10 mouse cellular contexts compared by ENCODE assay signal in the genomic region with DNA sequence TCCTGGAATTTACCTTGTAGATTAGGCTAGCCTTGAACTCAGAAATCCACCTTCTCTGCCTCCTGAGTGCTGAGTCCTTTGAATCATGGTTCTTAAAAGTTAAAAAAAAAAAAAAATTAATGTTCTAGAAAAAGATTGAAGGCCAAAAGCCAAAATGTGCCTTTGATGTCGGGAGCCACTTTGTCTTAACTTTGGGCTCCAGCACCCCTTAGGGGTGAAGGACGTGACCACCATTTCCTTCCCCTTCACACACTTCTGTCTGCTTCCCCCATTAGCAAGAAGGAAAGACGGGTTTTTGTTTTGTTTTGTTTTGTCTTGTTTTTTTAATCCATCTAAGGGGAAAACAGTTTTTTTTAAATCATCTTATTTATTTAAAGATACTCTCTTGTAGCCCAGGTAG. TPM values are rescaled to one million over a fixed set of nuclear protein-coding genes. Genes with fewer than 3 reads are reported as not detected.
A peak's percentile ranks its signal among the peaks of the same experiment; 100 is the strongest.
DNase-seq lines count a peak whose midpoint lies in the region; ATAC-seq and TF ChIP-seq lines count a peak whose summit lies in the region.
"Had no signal": no experiment of that assay in that cellular context is flagged by ENCODE, and none has a peak within 500 bp of the region (broad histone marks: within the 10 kb centered on the region; RNA-seq: fewer than 3 reads in every experiment).

No protein-coding gene starts in this region.

- WGBS in intestine, embryonic 14.5 days, result 89% methylated on average over 3 of the region's 3 CpGs
- 85% methylated on average over 3 of the region's 3 CpGs for WGBS in intestine, postnatal 0 days
- WGBS in heart, postnatal 0 days, result 73% methylated on average over 3 of the region's 3 CpGs
- WGBS in stomach, embryonic 15.5 days, result 70% methylated on average over 3 of the region's 3 CpGs

- DNase-seq in intestine, embryonic 14.5 days (ENCODE audit: low spot score), result no peak
- DNase-seq in testis, postnatal 10 days (ENCODE audit: low spot score), result no peak
- peak; percentile 5 for DNase-seq in heart, postnatal 0 days (ENCODE audit: low spot score)
- DNase-seq in right cerebral cortex, postnatal 14 days, result no peak
- DNase-seq: midbrain, embryonic 14.5 days had no signal

- peaks cover 29% of the 10 kb centered on the region for H3K4me1 ChIP-seq in intestine, embryonic 14.5 days (replicated peaks; ENCODE audit: control insufficient read depth, insufficient read depth, low read length)
- peaks cover 3% of the 10 kb centered on the region; the same call in 1 of the 2 replicates for H3K4me1 ChIP-seq in intestine, postnatal 0 days (replicated peaks; ENCODE audit: control insufficient read depth, insufficient read depth, low read length)
- H3K4me1 ChIP-seq in testis, adult 2 months (ENCODE audit: control insufficient read depth, insufficient read depth, low read length), result peaks cover 16% of the 10 kb centered on the region
- H3K4me1 ChIP-seq in heart, postnatal 0 days (ENCODE audit: control insufficient read depth, insufficient read depth), result peaks cover 45% of the 10 kb centered on the region
- peaks cover 51% of the 10 kb centered on the region for H3K4me1 ChIP-seq in stomach, embryonic 15.5 days

- no peaks in the 10 kb centered on the region for H3K36me3 ChIP-seq in intestine, embryonic 14.5 days (ENCODE audit: control insufficient read depth, insufficient read depth, low read length)
- H3K36me3 ChIP-seq in intestine, postnatal 0 days (ENCODE audit: control insufficient read depth, insufficient read depth), result no peaks in the 10 kb centered on the region
- H3K36me3 ChIP-seq in testis, adult 2 months (ENCODE audit: control insufficient read depth, insufficient read depth, low read length), result no peaks in the 10 kb centered on the region
- no peaks in the 10 kb centered on the region for H3K36me3 ChIP-seq in heart, postnatal 0 days (replicated peaks; ENCODE audit: control insufficient read depth, insufficient read depth, low read length)
- H3K36me3 ChIP-seq in stomach, embryonic 15.5 days, result no peaks in the 10 kb centered on the region
- H3K36me3 ChIP-seq: hindbrain, embryonic 15.5 days had no signal

- no peak for TF ChIP-seq POLR2A in testis, adult 2 months (IDR thresholded peaks at IDR 0.05; ENCODE audit: control insufficient read depth, low read depth, low read length)

- H3K9ac ChIP-seq in intestine, embryonic 14.5 days (ENCODE audit: low read length), result no peak overlapping the region
- H3K9ac ChIP-seq in intestine, postnatal 0 days (ENCODE audit: low read depth, low read length), result no peak overlapping the region
- no peak overlapping the region for H3K9ac ChIP-seq in heart, postnatal 0 days (replicated peaks; ENCODE audit: low read depth, low read length)
- no peak overlapping the region for H3K9ac ChIP-seq in stomach, embryonic 15.5 days
- H3K9ac ChIP-seq: hindbrain, embryonic 15.5 days had no signal

- H3K4me3 ChIP-seq in intestine, embryonic 14.5 days (ENCODE audit: low read depth, low read length), result no peak overlapping the region
- no peak overlapping the region for H3K4me3 ChIP-seq in intestine, postnatal 0 days (ENCODE audit: low read depth, low read length)
- H3K4me3 ChIP-seq in testis, adult 2 months (ENCODE audit: control insufficient read depth, low read depth, low read length), result no peak overlapping the region
- H3K4me3 ChIP-seq in heart, postnatal 0 days (ENCODE audit: low read depth, low read length), result no peak overlapping the region
- H3K4me3 ChIP-seq in stomach, embryonic 15.5 days (replicated peaks), result no peak overlapping the region
- H3K4me3 ChIP-seq: hindbrain, embryonic 15.5 days had no signal

- no peak for ATAC-seq in intestine, embryonic 14.5 days (replicated peaks; ENCODE audit: low FRiP score, low TSS enrichment, low read depth)
- ATAC-seq in intestine, postnatal 0 days, result no peak
- no peak for ATAC-seq in heart, postnatal 0 days (ENCODE audit: insufficient read depth, low read depth)
- no peak for ATAC-seq in stomach, embryonic 15.5 days (ENCODE audit: insufficient read depth, low FRiP score, low read depth)
- ATAC-seq in activated CD4-positive, CD25-positive, alpha-beta regulatory T cell, adult 4 months, result no peak

- no peak for TF ChIP-seq CTCF in intestine, postnatal 0 days (IDR thresholded peaks at IDR 0.05; ENCODE audit: low read depth)
- TF ChIP-seq CTCF in testis, adult 2 months (IDR thresholded peaks at IDR 0.05; ENCODE audit: control insufficient read depth, insufficient read depth, insufficient replicate concordance, low read depth, low read length), result no peak
- no peak for TF ChIP-seq CTCF in heart, postnatal 0 days (IDR thresholded peaks at IDR 0.05; ENCODE audit: low read depth)

- H3K27me3 ChIP-seq in intestine, embryonic 14.5 days (replicated peaks; ENCODE audit: control insufficient read depth, insufficient read depth, low read length), result no peaks in the 10 kb centered on the region
- H3K27me3 ChIP-seq in intestine, postnatal 0 days (replicated peaks; ENCODE audit: control insufficient read depth, insufficient read depth, low read length), result peaks cover 16% of the 10 kb centered on the region
- no peaks in the 10 kb centered on the region for H3K27me3 ChIP-seq in testis, adult 2 months (ENCODE audit: control insufficient read depth, insufficient read depth, low read length)
- no peaks in the 10 kb centered on the region for H3K27me3 ChIP-seq in heart, postnatal 0 days (ENCODE audit: control insufficient read depth, insufficient read depth, low read length)
- no peaks in the 10 kb centered on the region for H3K27me3 ChIP-seq in stomach, embryonic 15.5 days (replicated peaks)
- H3K27me3 ChIP-seq: hindbrain, embryonic 15.5 days had no signal

- H3K4me2 ChIP-seq in intestine, embryonic 14.5 days (ENCODE audit: low read length), result 0 out of 2 replicates have a peak overlapping the region, but pooled peaks have one; percentile 33
- no peak overlapping the region for H3K4me2 ChIP-seq in intestine, postnatal 0 days (replicated peaks; ENCODE audit: low read depth)
- peak overlapping the region; percentile 55; the same call in 1 of the 2 replicates for H3K4me2 ChIP-seq in heart, postnatal 0 days (ENCODE audit: low read depth, low read length)
- H3K4me2 ChIP-seq in stomach, embryonic 15.5 days, result no peak overlapping the region

- TF ChIP-seq EP300 in heart, postnatal 0 days (IDR thresholded peaks at IDR 0.05; ENCODE audit: low read depth), result no peak

- peak overlapping the region; percentile 29; the same call in 1 of the 2 replicates for H3K27ac ChIP-seq in intestine, embryonic 14.5 days (ENCODE audit: low read depth)
- H3K27ac ChIP-seq in intestine, postnatal 0 days (ENCODE audit: low read depth, low read length), result no peak overlapping the region
- H3K27ac ChIP-seq in testis, adult 2 months (ENCODE audit: control insufficient read depth, insufficient read depth, low read depth, low read length), result peak overlapping the region; percentile 63; the same call in 1 of the 2 replicates
- peak overlapping the region; percentile 90 for H3K27ac ChIP-seq in heart, postnatal 0 days (ENCODE audit: low read depth)
- H3K27ac ChIP-seq in stomach, embryonic 15.5 days, result peak overlapping the region; percentile 87

- H3K9me3 ChIP-seq in intestine, embryonic 14.5 days (ENCODE audit: control insufficient read depth, low read length), result no peaks in the 10 kb centered on the region
- H3K9me3 ChIP-seq in intestine, postnatal 0 days (ENCODE audit: control insufficient read depth), result no peaks in the 10 kb centered on the region
- H3K9me3 ChIP-seq in heart, postnatal 0 days (replicated peaks; ENCODE audit: control insufficient read depth, low read length), result no peaks in the 10 kb centered on the region
- H3K9me3 ChIP-seq in stomach, embryonic 15.5 days, result no peaks in the 10 kb centered on the region
- H3K9me3 ChIP-seq: hindbrain, embryonic 15.5 days had no signal

RNA-seq across cellular contexts. Expression of a gene that starts 48.7 kb away (rescaled TPM):
- polyA plus RNA-seq in intestine, embryonic 14.5 days (2014; fragmentation: Nextera tagmentation; extraction: Ambion mirVana), result 16.3 and 18.4 TPM in 2 replicates
- 10.0 and 10.7 TPM in 2 replicates for polyA plus RNA-seq in intestine, postnatal 0 days (2015; fragmentation: Nextera tagmentation; extraction: Ambion mirVana)
- polyA plus RNA-seq in testis, adult 2 months (2012; rRNA removed), result 2.8 and 3.2 TPM in 2 replicates
- 74.0 and 88.5 TPM in 2 replicates for total RNA-seq in heart, postnatal 0 days (2014; rRNA removed; ENCODE audit: low replicate concordance)
- 26.4 and 30.0 TPM in 2 replicates for polyA plus RNA-seq in heart, postnatal 0 days (2015; fragmentation: Nextera tagmentation; extraction: Ambion mirVana)
- polyA plus RNA-seq in stomach, embryonic 15.5 days (2015; fragmentation: Nextera tagmentation; extraction: Ambion mirVana), result 28.4 and 29.3 TPM in 2 replicates
- polyA plus RNA-seq in activated CD4-positive, CD25-positive, alpha-beta regulatory T cell, adult 4 months (2017; shearing (Covaris generic)), result 10 to 100 TPM in 1 of 2 experiments, 1 to 10 TPM in 1; 8.6 to 13.6 TPM

Comparison
In these comparisons a context has a peak if more than half of its experiments do, and no peak if none do; other contexts are left out.
1. H3K4me2 ChIP-seq: peak in intestine, embryonic 14.5 days (single experiment) and heart, postnatal 0 days (single experiment); none in intestine, postnatal 0 days (single experiment) and stomach, embryonic 15.5 days (single experiment).